Mouse (Mus musculus) heart, adult 2 months (tissue): ENCODE measurements around the gene Tspo. TPM values are rescaled to one million over a fixed set of nuclear protein-coding genes. Genes with fewer than 3 reads are reported as not detected.

Experiments used
- DNase-seq, 2 experiments: peaks; one replicate each; pipeline ENCODE4 v3.0.0; 2021
- H3K27ac ChIP-seq: fragments of 200-600 bp; 2 replicates; pipeline ENCODE4 v1.8.1; 2022
- H3K27me3 ChIP-seq: fragments of 200-500 bp; 2 replicates; pipeline ENCODE4 v1.6.1; 2012; ENCODE audit warnings: mild to moderate bottlenecking, low read length, inconsistent platforms, mixed read lengths; ENCODE audit not compliant: control insufficient read depth, insufficient read depth
- H3K36me3 ChIP-seq: fragments of 200-500 bp; 2 replicates; pipeline ENCODE4 v1.6.1; 2012; ENCODE audit warnings: low read length, inconsistent platforms; ENCODE audit not compliant: control insufficient read depth, insufficient read depth
- H3K4me1 ChIP-seq: fragments of 200-500 bp; 2 replicates; pipeline ENCODE4 v1.6.1; 2011; ENCODE audit warnings: low read length; ENCODE audit not compliant: control insufficient read depth, insufficient read depth
- H3K4me3 ChIP-seq: fragments of 200-600 bp; 2 replicates; pipeline ENCODE4 v1.8.1; 2022
- H3K79me2 ChIP-seq: fragments of 200-500 bp; replicated peaks from 2 replicates; pipeline ENCODE4 v1.6.1; 2012; ENCODE audit warnings: mild to moderate bottlenecking, inconsistent platforms, low read length, moderate library complexity, mixed read lengths; ENCODE audit not compliant: control insufficient read depth, insufficient read depth
- H3K9ac ChIP-seq: fragments of 200-500 bp; 2 replicates; pipeline ENCODE4 v1.6.1; 2012; ENCODE audit warnings: low read depth, mild to moderate bottlenecking, control low read depth, inconsistent platforms, low read length, mixed read lengths
- CTCF ChIP-seq: fragments of 200-600 bp; IDR thresholded peaks from 2 replicates; pipeline ENCODE4 v1.8.1; 2022; ENCODE audit warnings: antibody characterized with exemption, mild to moderate bottlenecking, moderate library complexity
- EP300 ChIP-seq: fragments of 200-500 bp; IDR thresholded peaks from 2 replicates; pipeline ENCODE4 v1.6.1; 2011; ENCODE audit warnings: low read depth, low read length, control low read depth; ENCODE audit not compliant: insufficient read depth
- POLR2A ChIP-seq: fragments of 200-500 bp; IDR thresholded peaks from 2 replicates; pipeline ENCODE4 v1.6.1; 2011; ENCODE audit warnings: mild to moderate bottlenecking, low read depth, low read length, control low read depth; ENCODE audit not compliant: insufficient read depth
- WGBS: fragments of 180-500 bp; shearing (Covaris S2); methylation state at CpG from one replicate; pipeline ENCODE4 v1.1.7; 2018; 5-methylcytosine and 5-hydroxymethylcytosine counted together
- intact Hi-C: fragments of 180-260 bp; cut with DNase I; formaldehyde crosslinking; loops from one replicate; pipeline ENCODE4 v1.15.1; 2025
- polyA plus RNA-seq: library from polyadenylated mRNA; depleted of rRNA; stranded (reverse); fragments of >200 nt; gene quantifications from 2 replicates; pipeline ENCODE4 v1.2.3, GENCODE M21; 2012
- total RNA-seq, 2 experiments: library from RNA; stranded (reverse); gene quantifications; 2 replicates each; pipeline ENCODE4 v1.2.3; 2021

Gene Tspo
- total and polyA plus RNA-seq, 3 experiments = 61.2 to 154 (median 61.8) TPM

DNA sequence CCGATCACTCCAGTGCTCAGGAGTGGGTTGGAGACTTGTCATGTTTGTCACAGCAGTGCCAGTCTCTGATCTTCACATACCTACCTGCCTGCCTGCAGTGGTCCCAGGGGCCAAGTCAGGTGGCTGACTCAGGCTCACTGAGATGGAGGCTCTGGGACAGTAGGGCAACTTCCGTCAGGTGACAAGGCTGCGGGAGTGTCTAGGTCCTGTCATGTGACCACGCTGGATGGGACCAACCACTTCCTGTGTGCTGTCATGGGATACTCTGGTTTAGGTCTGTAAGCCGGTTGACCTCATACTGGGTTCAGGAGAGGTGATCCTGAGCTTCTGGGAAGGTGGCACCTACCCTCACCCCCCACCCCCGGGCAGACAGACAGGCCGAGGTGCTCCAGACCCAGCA is 17.4 kb upstream of the Tspo start:
- DNase-seq = no peak
- Histone ChIP-seq H3K4me1 (no peaks in the 10 kb centered on the region), H3K36me3 (no peaks in the 10 kb centered on the region), H3K79me2 (no peaks in the 10 kb centered on the region), H3K4me3 (no peak overlapping the region), H3K9ac (no peak overlapping the region), H3K27me3 (no peaks in the 10 kb centered on the region), H3K27ac (no peak overlapping the region)
- 82% methylated on average over 7 of the region's 7 CpGs for WGBS
- TF ChIP-seq EP300 (no peak), CTCF (no peak), POLR2A (no peak)
- intact Hi-C loops = no loop called here

DNA sequence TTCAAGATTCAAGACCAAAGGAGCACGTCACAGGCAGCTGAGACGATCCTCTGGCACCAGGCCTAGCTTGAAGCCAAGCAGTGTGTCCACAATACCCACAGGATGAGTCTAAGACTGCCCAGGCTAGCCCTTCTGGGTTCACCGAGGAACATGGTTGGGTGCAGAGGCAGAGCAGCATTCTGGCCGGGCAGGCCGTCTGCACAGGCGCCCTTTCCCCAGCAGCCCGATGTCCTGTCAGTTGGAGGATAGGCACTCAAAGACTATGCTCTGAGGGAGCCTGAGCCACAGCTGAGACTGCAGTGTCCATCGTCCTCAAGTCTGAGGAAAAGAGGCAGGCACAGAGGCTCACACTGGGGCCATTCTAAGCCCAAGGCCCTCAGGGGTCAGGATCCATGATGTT is 16.2 kb upstream of the Tspo start:
- Histone ChIP-seq H3K27ac (no peak overlapping the region), H3K79me2 (no peaks in the 10 kb centered on the region), H3K36me3 (no peaks in the 10 kb centered on the region), H3K4me3 (no peak overlapping the region), H3K9ac (no peak overlapping the region), H3K4me1 (no peaks in the 10 kb centered on the region), H3K27me3 (no peaks in the 10 kb centered on the region)
- no peak for TF ChIP-seq POLR2A
- no peak for TF ChIP-seq EP300
- TF ChIP-seq CTCF = no peak
- intact Hi-C loops = no loop called here
- WGBS = 88% methylated on average over 8 of the region's 8 CpGs
- no peak for DNase-seq

DNA sequence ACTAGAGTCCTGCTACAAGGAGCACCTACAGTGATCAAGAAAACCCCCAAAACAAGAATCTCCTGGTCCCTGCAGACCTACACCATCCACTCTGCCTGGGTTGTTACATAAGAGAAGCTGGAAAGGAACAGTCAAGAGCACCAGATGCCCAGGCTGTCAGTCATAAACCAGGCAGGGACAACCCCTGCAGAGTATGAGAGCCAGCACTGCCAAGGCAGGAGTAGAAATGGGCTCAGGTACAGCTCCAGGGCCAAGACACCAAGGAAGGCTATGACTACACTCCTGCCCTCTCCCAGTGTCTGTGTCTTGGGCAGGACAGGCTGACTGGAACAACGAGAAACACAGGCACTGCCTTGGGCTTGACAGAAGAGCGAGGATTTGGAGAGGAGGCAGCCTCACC is 13.3 kb upstream of the Tspo start:
- TF ChIP-seq EP300 = no peak
- no peak for TF ChIP-seq POLR2A
- no peak for TF ChIP-seq CTCF
- WGBS = 79% methylated on average over 2 of the region's 2 CpGs
- no peaks in the 10 kb centered on the region for H3K79me2 ChIP-seq
- H3K27ac ChIP-seq = no peak overlapping the region
- intact Hi-C loops = no loop called here
- no peak overlapping the region for H3K9ac ChIP-seq
- H3K27me3 ChIP-seq = no peaks in the 10 kb centered on the region
- no peaks in the 10 kb centered on the region for H3K36me3 ChIP-seq
- H3K4me1 ChIP-seq = no peaks in the 10 kb centered on the region
- H3K4me3 ChIP-seq = no peak overlapping the region
- peak in 1 of 2 experiments; percentile 14 for DNase-seq

DNA sequence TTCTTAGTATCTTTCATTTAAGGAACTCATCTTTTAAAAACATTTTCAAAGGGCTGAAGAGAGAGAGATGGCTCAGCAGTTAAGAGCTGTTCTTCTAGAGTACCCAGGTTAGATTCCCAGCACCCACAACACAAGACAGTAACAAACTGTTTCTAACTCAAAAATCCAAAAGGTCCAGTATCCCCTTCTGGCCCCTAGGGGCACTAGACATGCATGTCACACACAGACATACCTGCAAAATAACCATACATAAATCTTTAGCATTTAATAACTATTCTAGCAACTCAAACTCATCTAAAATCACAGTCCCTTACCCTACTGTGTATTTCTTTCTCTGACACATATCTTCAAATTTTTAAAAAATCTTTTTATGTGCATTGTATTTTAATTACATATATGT is 9.6 kb upstream of the Tspo start:
- intact Hi-C loops = no loop called here
- Histone ChIP-seq H3K79me2 (no peaks in the 10 kb centered on the region), H3K27me3 (no peaks in the 10 kb centered on the region), H3K9ac (no peak overlapping the region), H3K36me3 (no peaks in the 10 kb centered on the region), H3K27ac (no peak overlapping the region), H3K4me1 (peaks cover 4% of the 10 kb centered on the region), H3K4me3 (no peak overlapping the region)
- DNase-seq = no peak
- TF ChIP-seq CTCF (peak; percentile 66), EP300 (no peak)

DNA sequence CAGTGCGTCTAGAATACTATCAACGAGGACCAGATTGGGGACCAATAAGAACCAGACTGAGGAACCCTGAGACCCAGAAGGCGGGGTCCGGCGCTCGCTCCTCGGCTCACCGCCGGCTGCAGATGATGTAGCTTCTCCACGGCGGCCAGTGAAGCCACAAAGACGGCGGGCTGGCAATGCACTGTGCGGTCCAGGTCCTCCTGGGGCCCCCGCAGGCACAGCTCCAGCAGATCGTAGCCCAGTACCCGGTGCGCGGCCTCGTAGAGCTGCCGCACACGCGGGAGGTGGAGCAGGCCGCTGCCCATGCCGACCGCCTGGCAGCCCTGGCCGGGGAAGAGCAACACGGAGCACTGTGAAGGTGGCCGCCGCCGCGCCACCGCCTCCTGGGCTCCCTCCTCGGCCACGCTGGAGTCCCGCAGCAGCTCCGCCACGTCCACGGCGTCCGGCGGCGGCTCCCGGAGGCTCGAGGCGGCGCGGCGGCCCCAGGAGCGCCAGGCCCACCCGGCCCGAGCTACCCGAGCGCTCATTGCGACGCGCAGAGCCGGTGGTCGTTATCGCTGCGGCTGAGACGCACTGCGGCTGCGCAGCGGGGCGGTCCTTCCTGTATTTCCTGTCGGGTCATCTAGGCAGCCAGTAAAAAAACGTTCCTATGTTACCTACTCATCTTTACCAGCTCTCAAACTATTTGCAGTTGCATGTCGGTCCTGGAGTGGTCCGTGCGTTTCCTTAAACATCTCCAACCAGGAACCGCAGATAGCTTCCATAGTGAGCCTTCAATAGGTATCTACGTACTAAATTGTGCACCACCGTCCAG is 8.0 kb upstream of the Tspo start:
- Histone ChIP-seq H3K4me1 (peaks cover 4% of the 10 kb centered on the region), H3K27ac (peak overlapping the region; percentile 96), H3K36me3 (no peaks in the 10 kb centered on the region), H3K9ac (peak overlapping the region; percentile 97), H3K4me3 (peak overlapping the region; percentile 66), H3K27me3 (no peaks in the 10 kb centered on the region), H3K79me2 (no peaks in the 10 kb centered on the region)
- TF ChIP-seq EP300 = peak; percentile 55; the same call in 1 of the 2 replicates
- TF ChIP-seq POLR2A = peak; percentile 88
- TF ChIP-seq CTCF = peak; percentile 10; the same call in 1 of the 2 replicates
- under 1% methylated on average over 74 of the region's 74 CpGs for WGBS
- intact Hi-C loops = no loop called here
- peak; percentile 91 to 92 for DNase-seq

DNA sequence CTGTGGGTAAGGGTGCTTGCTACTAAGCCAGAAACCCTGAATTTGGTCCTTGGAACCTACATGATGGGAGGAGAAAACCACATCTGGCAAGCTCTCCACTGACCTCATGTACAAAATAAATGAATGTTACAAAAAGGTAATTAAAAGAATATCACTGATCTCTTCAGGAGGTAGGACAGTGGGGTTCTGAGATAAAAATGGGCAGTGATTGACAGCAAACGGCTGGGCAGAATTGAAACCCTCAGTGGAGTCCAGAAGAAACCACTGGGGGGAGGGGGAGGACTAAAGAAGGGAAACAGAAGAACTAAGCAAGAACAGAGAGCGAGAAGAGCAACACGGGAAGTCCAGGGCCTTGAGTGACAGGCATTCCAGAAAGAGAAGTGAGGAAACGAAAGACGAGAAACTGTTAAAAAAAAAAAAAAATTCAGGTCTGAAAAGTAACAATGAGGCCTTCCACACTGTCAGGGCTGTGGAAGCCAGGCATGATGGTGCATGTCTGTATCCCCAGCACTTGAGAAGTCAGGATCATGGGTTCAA is 2.4 kb upstream of the Tspo start:
- no peaks in the 10 kb centered on the region for H3K79me2 ChIP-seq
- no peak for DNase-seq
- intact Hi-C loops = loop anchor here (5.0 kb wide), 1 partner anchor 34 kb away; the partner anchor contains the start of gene Bik
- no peak overlapping the region for H3K27ac ChIP-seq
- H3K27me3 ChIP-seq = no peaks in the 10 kb centered on the region
- WGBS = 56% methylated on average over 5 of the region's 5 CpGs
- H3K4me1 ChIP-seq = peaks cover 8% of the 10 kb centered on the region
- H3K9ac ChIP-seq = no peak overlapping the region
- no peak for TF ChIP-seq EP300
- TF ChIP-seq CTCF = no peak
- TF ChIP-seq POLR2A = no peak
- no peak overlapping the region for H3K4me3 ChIP-seq
- no peaks in the 10 kb centered on the region for H3K36me3 ChIP-seq
